Mouse (Mus musculus) regulatory T cell (primary cell): Measurements from ENCODE around the gene Pfdn4.

Experiments used
- in situ Hi-C: fragments of 300-600 bp; cut with MboI, MseI; formaldehyde crosslinking; loops from one replicate; pipeline ENCODE4 v1.15.1; 2025; ENCODE audit warnings: high pct_unique_total_duplicates

Pfdn4 gene

GRCm38 (mm10) chr2:170497091-170497566 lies 901 bp downstream of the Pfdn4 start, which contains the start of gene Cyp24a1:
Gene Cyp24a1 (minus strand): TSS chr2:170497145.
- in situ Hi-C loops: no loop called here

GRCm38 (mm10) chr2:170498011-170498410 lies 1.8 kb downstream of the Pfdn4 start:
- in situ Hi-C loops: no loop called here

- in situ Hi-C loops: loop anchor here (25.0 kb wide), 1 partner anchor 391 kb away; no protein-coding TSS in a partner anchor
Observed at GRCm38 (mm10) chr2:170503343-170503742, 7.1 kb downstream of the Pfdn4 start.

- in situ Hi-C loops: loop anchor here (25.0 kb wide), 1 partner anchor 392 kb away; no protein-coding TSS in a partner anchor
Observed at GRCm38 (mm10) chr2:170503983-170504382, 7.8 kb downstream of the Pfdn4 start.

GRCm38 (mm10) chr2:170507734-170508133 lies 11.5 kb downstream of the Pfdn4 start:
- in situ Hi-C loops: loop anchor here (5.0 to 25.0 kb wide), 2 partner anchors 50 to 395 kb away; no protein-coding TSS in a partner anchor

GRCm38 (mm10) chr2:170508821-170509220 lies 12.6 kb downstream of the Pfdn4 start:
- in situ Hi-C loops: loop anchor here (5.0 to 25.0 kb wide), 2 partner anchors 52 to 397 kb away; no protein-coding TSS in a partner anchor

- in situ Hi-C loops: loop anchor here (25.0 kb wide), 1 partner anchor 399 kb away; no protein-coding TSS in a partner anchor
Observed at GRCm38 (mm10) chr2:170511073-170511891, 15.1 kb downstream of the Pfdn4 start.

- in situ Hi-C loops: loop anchor here (25.0 kb wide), 1 partner anchor 401 kb away; no protein-coding TSS in a partner anchor
Observed at GRCm38 (mm10) chr2:170513756-170514155, 17.5 kb downstream of the Pfdn4 start.

- in situ Hi-C loops: loop anchor here (25.0 kb wide), 1 partner anchor 408 kb away; no protein-coding TSS in a partner anchor
Observed at GRCm38 (mm10) chr2:170520321-170520971, 24.2 kb downstream of the Pfdn4 start.

GRCm38 (mm10) chr2:170526513-170526912 lies 30.3 kb downstream of the Pfdn4 start:
- in situ Hi-C loops: no loop called here

GRCm38 (mm10) chr2:170528061-170528460 lies 31.8 kb downstream of the Pfdn4 start:
- in situ Hi-C loops: no loop called here

GRCm38 (mm10) chr2:170529766-170530165 lies 33.5 kb downstream of the Pfdn4 start:
- in situ Hi-C loops: loop anchor here (5.0 kb wide), 1 partner anchor 343 kb away; no protein-coding TSS in a partner anchor

GRCm38 (mm10) chr2:170530256-170530655 lies 34.0 kb downstream of the Pfdn4 start:
- in situ Hi-C loops: loop anchor here (5.0 kb wide), 1 partner anchor 342 kb away; no protein-coding TSS in a partner anchor

GRCm38 (mm10) chr2:170534116-170534802 lies 38.0 kb downstream of the Pfdn4 start:
- in situ Hi-C loops: loop anchor here (5.0 kb wide), 1 partner anchor 338 kb away; no protein-coding TSS in a partner anchor

- in situ Hi-C loops: loop anchor here (5.0 kb wide), 1 partner anchor 338 kb away; no protein-coding TSS in a partner anchor
Observed at GRCm38 (mm10) chr2:170534803-170535174, 38.6 kb downstream of the Pfdn4 start.

GRCm38 (mm10) chr2:170535841-170536240 lies 39.6 kb downstream of the Pfdn4 start:
- in situ Hi-C loops: no loop called here

GRCm38 (mm10) chr2:170539211-170539610 lies 43.0 kb downstream of the Pfdn4 start:
- in situ Hi-C loops: no loop called here

GRCm38 (mm10) chr2:170543625-170544024 lies 47.4 kb downstream of the Pfdn4 start:
- in situ Hi-C loops: no loop called here

GRCm38 (mm10) chr2:170544159-170544558 lies 47.9 kb downstream of the Pfdn4 start:
- in situ Hi-C loops: no loop called here

GRCm38 (mm10) chr2:170544950-170545349 lies 48.7 kb downstream of the Pfdn4 start:
- in situ Hi-C loops: no loop called here

- in situ Hi-C loops: no loop called here
Observed at GRCm38 (mm10) chr2:170545745-170546144, 49.5 kb downstream of the Pfdn4 start.
